Mouse (Mus musculus) neural tube, embryonic 10.5 days (tissue): ENCODE results near the gene Irgm1.
"Not testable (repeated sequence)": the region's sequence is repeated elsewhere in the genome, so short reads cannot be mapped to it uniquely, and the experiment has no call there.

Source experiments
- DNase-seq: peaks from one replicate; pipeline ENCODE4 v3.0.0-alpha.2; 2017; ENCODE audit warnings: low spot score; ENCODE audit errors: extremely low spot score

Irgm1 gene

DNA sequence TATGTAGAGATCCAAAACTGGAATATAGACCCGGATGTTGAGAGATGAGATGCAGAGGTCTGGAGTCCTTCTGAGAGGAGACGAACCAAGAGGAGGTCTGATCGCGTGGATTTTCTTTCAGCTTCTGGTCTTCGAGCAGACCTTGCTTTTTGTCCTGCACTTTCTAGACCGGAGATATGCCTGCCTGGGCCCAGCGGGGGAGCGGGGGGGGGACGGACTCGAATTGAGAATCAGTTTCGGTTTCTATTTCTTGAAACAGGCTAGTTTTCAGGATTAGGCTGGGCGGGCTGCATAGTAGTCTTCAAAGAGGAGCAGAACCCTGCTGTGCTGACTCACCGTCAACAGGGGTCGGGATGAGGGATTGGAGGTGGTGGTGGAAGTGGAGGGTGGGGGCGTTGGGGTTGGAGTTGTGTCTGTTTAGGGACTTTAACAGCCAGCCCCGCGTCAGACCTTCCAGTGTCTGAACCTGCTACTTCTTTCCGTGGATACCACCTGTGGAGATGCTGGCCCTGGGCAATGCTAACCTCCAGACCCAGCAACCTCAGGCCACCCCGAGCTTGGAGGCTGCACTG is at the start of gene Irgm1:
Gene Irgm1, minus strand, starts transcription at position 483 of the 572 bp plus-strand sequence.
- DNase-seq: peak; percentile 56

- no peak for DNase-seq
These were observed 46.9 kb upstream of the Irgm1 start for GRCm38 (mm10) chr11:48918380-48918779.

DNA sequence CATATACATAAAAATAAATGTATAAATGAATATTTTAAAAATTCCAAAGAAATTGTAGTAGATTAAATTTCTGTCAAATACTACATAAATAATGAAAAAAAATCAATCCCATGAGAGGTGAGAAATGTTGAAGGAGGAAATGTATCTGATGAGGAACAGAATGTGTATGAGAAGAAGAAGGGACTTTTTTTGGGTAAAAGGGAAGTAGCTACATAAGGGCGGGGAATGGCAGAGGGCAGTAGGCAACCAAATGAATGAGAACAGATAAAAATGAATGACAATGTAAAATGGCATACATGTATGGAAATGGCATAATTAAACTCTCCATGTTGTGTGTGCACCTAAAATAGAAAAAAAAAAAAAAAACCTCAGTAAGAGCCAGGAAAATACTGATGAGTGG is 42.1 kb upstream of the Irgm1 start:
- DNase-seq: no peak

DNA sequence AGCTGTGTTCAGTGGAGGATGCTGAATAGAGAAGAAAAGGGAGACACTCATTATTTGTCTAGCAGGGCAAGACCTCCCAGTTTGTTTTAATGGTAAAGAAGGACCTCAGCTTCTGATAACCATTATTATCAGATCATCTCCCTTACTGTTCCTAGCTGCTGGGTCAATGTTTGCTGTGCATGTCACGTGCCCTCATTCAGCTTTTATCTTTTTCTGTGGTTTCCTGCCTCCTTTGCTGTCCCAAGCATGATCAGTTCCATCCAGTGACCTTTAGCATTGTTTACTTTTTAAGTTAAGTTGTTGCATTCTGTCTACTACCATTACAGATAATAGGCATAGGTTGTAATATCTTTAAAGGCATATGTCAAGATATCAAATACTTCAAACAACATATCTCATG is 37.0 kb upstream of the Irgm1 start:
- no peak for DNase-seq

DNA sequence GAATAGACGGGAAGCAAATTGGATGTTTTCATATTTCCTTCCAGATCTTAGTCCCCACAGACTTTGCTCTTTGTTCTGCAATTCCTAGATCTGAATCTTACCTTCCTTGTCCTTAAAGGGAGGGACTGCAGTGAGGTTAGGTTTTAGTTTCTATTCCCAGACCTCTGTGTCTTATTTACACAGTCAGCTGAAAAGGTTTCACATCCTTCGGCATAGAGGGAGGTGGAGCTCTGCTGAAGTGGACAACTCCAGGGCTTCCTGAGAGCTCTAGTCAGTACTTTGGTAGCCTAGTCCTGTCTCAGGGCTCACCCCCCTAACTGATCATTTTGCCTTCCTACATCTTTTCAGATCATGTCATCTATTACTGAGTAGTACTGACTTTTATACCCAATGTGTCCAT is 30.5 kb upstream of the Irgm1 start, which contains the start of gene Gm5431:
Gene Gm5431, minus strand, starts transcription at position 194 of the 400 bp plus-strand sequence.
- no peak for DNase-seq

DNA sequence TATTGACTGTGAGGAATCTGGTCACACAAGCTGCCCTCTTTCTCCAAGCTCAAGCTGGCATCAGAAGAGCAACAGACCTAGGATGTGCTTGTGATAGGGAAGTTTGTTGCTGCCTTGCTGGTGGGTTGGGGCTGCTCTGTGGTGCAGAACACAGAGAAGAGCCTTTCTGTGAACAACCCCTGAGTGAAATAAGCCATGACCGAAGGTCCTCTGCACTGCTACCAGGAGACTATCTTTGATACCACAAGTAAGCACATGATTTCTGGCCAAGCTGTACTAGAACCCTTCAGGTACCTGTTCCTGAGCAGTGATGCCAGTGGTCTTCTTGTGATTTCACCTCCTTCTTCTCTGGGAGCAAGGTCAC is 30.1 kb upstream of the Irgm1 start:
- not testable (repeated sequence) for DNase-seq

GRCm38 (mm10) chr11:48900654-48901566 is 29.4 kb upstream of the Irgm1 start:
- not testable (repeated sequence) for DNase-seq

GRCm38 (mm10) chr11:48898812-48899431 is 27.4 kb upstream of the Irgm1 start:
- DNase-seq: no peak

DNA sequence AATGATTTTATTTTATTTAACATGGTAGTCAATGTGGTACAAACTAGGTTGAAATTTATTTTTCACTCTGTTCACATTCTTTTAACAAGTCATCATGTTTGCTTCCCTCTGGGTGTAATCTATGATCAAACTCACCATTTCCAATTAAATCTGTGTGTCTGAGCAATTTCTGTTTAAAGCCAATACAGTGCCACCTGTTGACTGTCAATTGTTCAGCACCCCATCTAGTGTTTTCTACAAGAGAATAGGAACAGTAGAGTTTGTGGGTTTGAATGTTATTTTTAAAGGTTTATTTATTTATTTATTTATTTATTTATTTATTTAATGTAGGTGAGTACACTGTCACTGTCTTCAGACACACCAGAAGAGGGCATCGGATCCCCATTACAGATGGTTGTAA is 5.2 kb upstream of the Irgm1 start:
- no peak for DNase-seq

DNA sequence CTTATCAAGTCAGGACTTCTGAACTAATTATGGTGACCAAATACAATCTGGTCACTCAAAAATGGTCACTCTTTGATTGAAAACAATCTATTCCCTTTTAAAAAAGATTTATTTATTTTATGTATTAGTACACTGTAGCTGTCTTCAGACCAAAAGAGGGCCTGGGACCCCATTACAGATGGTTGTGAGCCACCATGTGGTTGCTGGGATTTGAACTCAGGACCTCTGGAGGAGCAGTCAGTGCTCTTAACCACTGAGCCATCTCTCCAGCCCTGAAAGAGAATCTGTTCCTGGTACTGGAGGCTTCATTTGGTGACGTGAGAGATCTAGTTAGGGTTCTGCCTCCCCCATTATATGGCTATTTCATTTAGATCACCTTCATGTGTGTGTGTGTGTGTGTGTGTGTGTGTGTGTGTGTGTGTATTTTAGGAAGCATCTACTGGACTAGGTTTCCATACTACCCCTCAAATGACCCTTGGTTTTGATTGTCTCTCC is 3.9 kb upstream of the Irgm1 start:
- not testable (repeated sequence) for DNase-seq

DNA sequence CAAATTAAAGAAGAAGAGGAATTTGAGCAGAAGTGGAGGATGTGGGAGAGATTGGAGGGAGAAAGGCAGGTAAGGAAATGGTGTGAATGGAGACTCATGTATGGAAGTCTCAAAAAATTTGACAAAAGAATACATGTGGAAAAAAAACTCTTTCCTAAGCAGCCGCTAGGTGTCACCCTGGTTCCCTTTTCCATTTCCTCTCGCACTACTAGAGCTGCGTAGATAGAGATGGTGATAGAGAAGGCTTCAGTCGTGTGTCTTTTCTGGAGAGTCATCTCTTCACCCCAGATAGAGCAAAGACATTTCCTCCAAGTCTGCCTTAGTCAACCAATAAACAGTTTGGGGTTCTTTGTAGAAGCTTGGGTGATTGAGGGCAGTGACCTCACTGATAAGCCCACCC is 3.0 kb upstream of the Irgm1 start:
- peak; percentile 40 for DNase-seq

DNA sequence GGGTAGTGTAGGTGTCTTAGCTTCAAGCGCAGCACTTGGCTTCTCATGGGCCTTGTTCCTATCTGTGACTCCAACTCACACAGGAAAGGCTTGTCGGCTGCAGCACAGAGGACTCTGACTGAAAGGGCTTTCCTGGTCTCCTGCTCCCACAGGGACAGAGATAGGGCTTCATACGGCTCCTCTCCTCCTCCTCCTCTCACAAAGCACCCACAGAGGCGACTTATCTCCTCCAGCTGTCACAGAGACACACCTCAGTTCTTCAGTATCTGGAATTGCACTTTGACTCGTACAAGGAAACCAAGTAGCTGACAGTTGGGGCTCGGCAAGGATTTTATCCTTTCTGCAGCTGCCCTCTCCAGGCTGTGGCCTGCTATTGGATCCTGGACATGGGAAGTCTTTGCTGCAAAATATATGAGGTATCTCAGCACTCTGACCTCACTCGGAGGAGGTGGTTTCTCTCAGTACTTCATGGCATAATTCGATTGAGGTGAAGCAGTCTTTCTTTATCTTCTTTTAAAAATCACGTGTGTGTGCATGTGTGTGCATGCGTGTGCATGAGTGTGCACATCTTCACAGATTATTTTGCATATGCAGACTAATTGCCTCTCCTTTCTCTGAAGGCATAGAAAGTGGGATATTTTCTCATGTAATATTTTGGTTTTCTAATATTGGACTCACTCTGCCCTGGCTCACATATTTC is 2.3 kb upstream of the Irgm1 start:
- DNase-seq: no peak

GRCm38 (mm10) chr11:48872695-48873300 is 1.3 kb upstream of the Irgm1 start:
- DNase-seq: no peak

- peak; percentile 30 for DNase-seq
These were observed 496 bp upstream of the Irgm1 start for GRCm38 (mm10) chr11:48871817-48872541.

DNA sequence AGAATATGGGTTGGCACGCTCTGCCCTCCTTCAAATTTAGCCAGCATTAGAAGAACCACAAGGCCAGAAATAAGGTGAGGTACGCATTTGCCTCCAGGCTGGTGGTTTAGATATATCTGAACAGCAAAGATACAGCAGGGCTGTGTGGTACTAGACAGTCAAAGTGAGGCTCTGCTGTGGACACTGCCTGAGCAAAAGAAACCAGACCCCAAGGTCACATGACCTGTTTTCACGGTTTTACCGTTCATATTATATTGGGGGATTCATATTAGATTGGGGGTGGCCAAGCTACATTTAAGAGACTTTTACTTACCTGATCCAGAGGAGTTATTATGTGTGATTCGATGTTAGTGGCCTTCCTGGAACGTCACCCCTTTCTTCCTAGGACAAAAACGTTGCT is 702 bp downstream of the Irgm1 start:
- no peak for DNase-seq

GRCm38 (mm10) chr11:48869380-48870110 is 1.9 kb downstream of the Irgm1 start:
- DNase-seq: no peak

- DNase-seq: no peak
These were observed 5.0 kb downstream of the Irgm1 start for GRCm38 (mm10) chr11:48866481-48866880.

GRCm38 (mm10) chr11:48863808-48864207 is 7.7 kb downstream of the Irgm1 start:
- no peak for DNase-seq

- no peak for DNase-seq
These were observed 8.6 kb downstream of the Irgm1 start for GRCm38 (mm10) chr11:48862784-48863319.
